Mouse (Mus musculus): ENCODE results near the gene C2cd4b. TPM values are rescaled to one million over a fixed set of nuclear protein-coding genes. Genes with fewer than 3 reads are reported as not detected.

The C2cd4b gene
- polyA plus RNA-seq, 1 experiment: not detected

DNA sequence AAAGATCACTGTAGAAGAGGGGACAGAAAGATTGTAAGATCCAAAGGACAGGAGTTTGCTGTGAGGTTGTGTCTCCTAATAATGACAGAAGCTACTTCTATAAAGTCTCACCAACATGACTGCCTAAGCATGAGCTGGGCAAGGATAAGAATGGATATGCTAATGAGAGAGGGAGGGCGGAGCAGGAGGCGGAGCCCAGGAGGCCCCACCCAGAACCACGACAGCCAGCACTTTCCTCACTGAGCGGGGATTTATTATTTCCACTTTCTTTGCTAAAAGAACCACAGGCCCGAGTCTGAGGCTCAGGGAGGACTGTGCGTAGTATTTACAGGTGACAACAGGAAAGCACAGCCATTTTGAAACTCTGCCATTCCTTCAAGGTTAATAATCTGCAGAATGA is 28.4 kb downstream of the C2cd4b start:
- Histone ChIP-seq H3K4me1 (ENCODE audit: control insufficient read depth) (no peaks in the 10 kb centered on the region), H3K9me3 (ENCODE audit: control insufficient read depth, low read length) (peaks cover 4% of the 10 kb centered on the region; the same call in 1 of the 2 replicates), H3K36me3 (ENCODE audit: control insufficient read depth) (no peaks in the 10 kb centered on the region), H3K27me3 (ENCODE audit: control insufficient read depth) (no peaks in the 10 kb centered on the region), H3K4me3 (replicated peaks) (no peak overlapping the region)
- no peak for TF ChIP-seq TAL1 (IDR thresholded peaks at IDR 0.05; ENCODE audit: low read length)
- TF ChIP-seq GATA1 (IDR thresholded peaks at IDR 0.05; ENCODE audit: low read length): no peak

DNA sequence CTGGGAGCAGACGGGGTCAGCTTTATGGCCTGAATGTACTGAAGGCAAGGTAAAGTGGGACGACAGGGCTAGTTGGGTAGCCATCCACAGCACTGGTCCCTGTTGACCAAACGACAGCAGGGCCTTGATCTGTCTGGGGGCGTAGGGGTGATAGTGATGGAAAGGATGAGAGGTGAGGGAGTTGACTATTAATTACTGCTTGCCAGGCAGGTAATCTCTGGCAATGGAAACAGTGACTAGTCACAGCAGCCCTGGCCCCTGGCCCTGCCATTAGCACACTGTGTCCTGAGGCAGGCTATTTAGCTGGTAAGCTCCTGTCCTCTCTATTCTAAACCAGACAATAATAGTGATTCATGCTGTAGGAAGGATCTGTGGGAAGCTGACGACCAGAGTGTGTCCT is 33.2 kb downstream of the C2cd4b start:
- Histone ChIP-seq H3K27me3 (ENCODE audit: control insufficient read depth) (no peaks in the 10 kb centered on the region), H3K36me3 (ENCODE audit: control insufficient read depth) (no peaks in the 10 kb centered on the region), H3K4me1 (ENCODE audit: control insufficient read depth) (no peaks in the 10 kb centered on the region), H3K4me3 (replicated peaks) (no peak overlapping the region), H3K9me3 (ENCODE audit: control insufficient read depth, low read length) (no peaks in the 10 kb centered on the region)
- TF ChIP-seq TAL1 (IDR thresholded peaks at IDR 0.05; ENCODE audit: low read length): no peak
- no peak for TF ChIP-seq GATA1 (IDR thresholded peaks at IDR 0.05; ENCODE audit: low read length)

DNA sequence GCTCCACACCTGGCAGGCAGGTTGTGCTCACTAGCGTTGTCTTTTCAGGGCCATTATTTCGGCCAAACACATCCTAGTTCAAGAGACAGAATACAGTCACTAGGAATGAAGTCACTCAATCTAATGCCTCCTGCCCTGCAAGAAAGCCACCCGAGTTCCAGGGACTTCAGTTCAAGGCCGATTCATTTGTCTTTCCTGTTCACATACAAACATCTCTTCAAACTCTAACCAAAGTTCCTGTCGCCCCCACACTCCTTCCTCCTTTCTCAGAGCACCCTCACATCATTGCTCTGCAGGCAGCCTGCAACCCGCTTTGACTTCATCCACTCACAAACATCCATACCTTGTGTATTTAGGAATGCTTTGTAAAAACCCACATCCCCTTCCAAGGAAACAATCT is 34.3 kb downstream of the C2cd4b start:
- Histone ChIP-seq H3K4me3 (replicated peaks) (no peak overlapping the region), H3K9me3 (ENCODE audit: control insufficient read depth, low read length) (no peaks in the 10 kb centered on the region), H3K36me3 (ENCODE audit: control insufficient read depth) (no peaks in the 10 kb centered on the region), H3K27me3 (ENCODE audit: control insufficient read depth) (no peaks in the 10 kb centered on the region), H3K4me1 (ENCODE audit: control insufficient read depth) (no peaks in the 10 kb centered on the region)
- no peak for TF ChIP-seq GATA1 (IDR thresholded peaks at IDR 0.05; ENCODE audit: low read length)
- no peak for TF ChIP-seq TAL1 (IDR thresholded peaks at IDR 0.05; ENCODE audit: low read length)

DNA sequence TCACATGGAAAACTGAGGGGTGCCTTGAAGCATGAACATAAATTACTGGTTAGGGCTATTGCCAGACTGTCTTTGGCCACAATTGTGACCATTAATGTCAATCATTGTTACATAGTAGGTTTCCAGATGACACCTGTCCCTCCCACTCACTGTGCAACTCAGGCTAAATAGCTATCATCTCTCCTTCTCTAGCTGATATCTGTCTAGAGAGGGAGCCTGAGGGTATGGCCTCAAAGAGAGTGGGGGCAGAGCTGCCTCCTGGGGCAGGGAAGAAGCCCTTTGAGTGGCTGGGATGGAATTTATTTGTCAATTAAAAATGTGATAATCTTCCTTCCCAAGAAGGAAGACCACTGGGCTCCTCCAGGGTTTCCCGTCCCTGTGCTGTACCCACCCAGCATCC is 35.0 kb downstream of the C2cd4b start:
- TF ChIP-seq TAL1 (IDR thresholded peaks at IDR 0.05; ENCODE audit: low read length) (no peak), GATA1 (IDR thresholded peaks at IDR 0.05; ENCODE audit: low read length) (no peak)
- H3K27me3 ChIP-seq (ENCODE audit: control insufficient read depth): no peaks in the 10 kb centered on the region

DNA sequence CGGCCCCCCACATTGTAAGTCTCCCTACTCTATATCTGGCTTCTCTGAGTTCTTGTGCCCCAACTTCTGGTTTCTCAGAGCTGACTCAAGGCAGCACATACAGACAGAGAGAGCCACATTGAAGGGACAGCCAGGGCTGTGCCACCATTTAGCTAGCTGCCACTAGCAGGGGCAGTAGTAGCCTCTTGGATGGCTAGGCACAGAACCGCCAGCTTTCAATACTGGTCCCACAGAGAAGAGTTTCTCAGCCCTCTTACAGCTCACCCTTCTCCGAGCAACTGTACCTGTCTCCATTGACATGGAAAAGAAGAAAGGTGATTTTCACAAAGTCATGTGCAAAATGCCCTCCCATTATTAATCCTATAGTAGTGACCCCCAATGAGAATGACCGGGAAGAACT is 35.4 kb downstream of the C2cd4b start:
- H3K9me3 ChIP-seq (ENCODE audit: control insufficient read depth, low read length): no peaks in the 10 kb centered on the region
- no peaks in the 10 kb centered on the region for H3K4me1 ChIP-seq (ENCODE audit: control insufficient read depth)
- H3K27me3 ChIP-seq (ENCODE audit: control insufficient read depth): no peaks in the 10 kb centered on the region
- no peaks in the 10 kb centered on the region for H3K36me3 ChIP-seq (ENCODE audit: control insufficient read depth)
- TF ChIP-seq GATA1 (IDR thresholded peaks at IDR 0.05; ENCODE audit: low read length): no peak
- no peak for TF ChIP-seq TAL1 (IDR thresholded peaks at IDR 0.05; ENCODE audit: low read length)
- no peak overlapping the region for H3K4me3 ChIP-seq (replicated peaks)

More for the DNA sequence above, 35.0 kb downstream of the C2cd4b start:
- Histone ChIP-seq H3K4me3 (replicated peaks) (no peak overlapping the region), H3K9me3 (ENCODE audit: control insufficient read depth, low read length) (no peaks in the 10 kb centered on the region), H3K4me1 (ENCODE audit: control insufficient read depth) (no peaks in the 10 kb centered on the region), H3K36me3 (ENCODE audit: control insufficient read depth) (no peaks in the 10 kb centered on the region)

DNA sequence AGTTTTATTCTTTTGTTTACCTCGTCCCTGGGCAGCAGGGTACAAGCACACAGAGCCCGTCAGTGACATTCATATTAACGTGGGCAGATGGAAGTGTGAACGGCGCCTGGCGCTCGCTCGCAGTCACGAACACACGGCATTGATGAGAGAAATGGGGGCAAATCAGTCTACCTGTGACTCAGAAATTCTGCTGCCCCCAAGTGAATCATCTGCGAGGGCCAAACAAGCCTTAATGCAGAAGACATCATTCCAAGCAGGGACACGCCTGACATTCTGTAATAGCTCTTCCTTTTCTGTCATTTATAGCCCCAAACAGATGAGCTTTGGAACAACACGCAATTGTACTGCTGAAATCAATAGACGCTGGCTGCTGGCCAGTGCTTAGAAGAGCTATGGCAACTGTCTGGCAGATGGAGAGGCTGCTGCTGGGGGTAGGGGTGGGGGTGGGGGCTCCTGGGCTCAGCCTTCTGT is 36.0 kb downstream of the C2cd4b start:
- Histone ChIP-seq H3K27me3 (ENCODE audit: control insufficient read depth) (no peaks in the 10 kb centered on the region), H3K9me3 (ENCODE audit: control insufficient read depth, low read length) (no peaks in the 10 kb centered on the region), H3K36me3 (ENCODE audit: control insufficient read depth) (no peaks in the 10 kb centered on the region), H3K4me3 (replicated peaks) (no peak overlapping the region), H3K4me1 (ENCODE audit: control insufficient read depth) (no peaks in the 10 kb centered on the region)
- TF ChIP-seq GATA1 (IDR thresholded peaks at IDR 0.05; ENCODE audit: low read length) (no peak), TAL1 (IDR thresholded peaks at IDR 0.05; ENCODE audit: low read length) (no peak)

DNA sequence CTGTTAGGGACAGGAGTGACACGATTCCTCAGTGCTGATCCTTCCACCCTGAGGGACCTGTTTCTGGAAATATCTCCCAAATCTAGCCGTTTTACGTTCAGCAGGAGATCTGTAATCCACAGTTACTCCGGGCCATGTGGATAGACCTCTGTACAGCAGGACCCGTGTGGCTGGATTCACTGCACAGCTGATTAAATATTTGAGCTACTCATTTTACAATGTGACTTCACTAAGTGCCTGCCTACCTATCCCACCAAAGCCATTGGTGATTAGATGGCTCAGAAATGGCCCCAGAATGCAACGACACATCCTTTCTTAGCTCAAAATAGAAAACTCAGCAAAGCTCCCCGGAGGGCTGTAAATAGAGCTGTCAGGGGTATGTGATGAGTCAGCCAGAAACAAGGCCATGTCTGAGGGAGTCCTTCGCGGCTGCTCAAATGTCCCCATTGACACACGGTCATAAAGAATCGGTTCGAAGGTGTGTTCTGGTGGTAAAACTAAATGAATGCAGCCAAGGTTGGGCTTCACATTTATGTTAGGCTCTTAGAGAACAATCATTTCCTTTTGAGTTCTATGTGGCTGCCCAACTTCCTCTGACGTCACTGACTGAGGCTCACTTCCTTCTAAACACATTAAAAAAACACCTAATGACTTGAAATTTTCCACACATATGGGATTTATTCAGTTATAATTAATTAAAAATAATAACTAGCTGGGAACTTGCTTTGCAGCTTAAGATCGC is 40.0 kb downstream of the C2cd4b start:
- TF ChIP-seq TAL1 (IDR thresholded peaks at IDR 0.05; ENCODE audit: low read length) (no peak), GATA1 (IDR thresholded peaks at IDR 0.05; ENCODE audit: low read length) (no peak)
- Histone ChIP-seq H3K27me3 (ENCODE audit: control insufficient read depth) (no peaks in the 10 kb centered on the region), H3K4me1 (ENCODE audit: control insufficient read depth) (no peaks in the 10 kb centered on the region), H3K36me3 (ENCODE audit: control insufficient read depth) (no peaks in the 10 kb centered on the region), H3K9me3 (ENCODE audit: control insufficient read depth, low read length) (no peaks in the 10 kb centered on the region), H3K4me3 (replicated peaks) (no peak overlapping the region)

DNA sequence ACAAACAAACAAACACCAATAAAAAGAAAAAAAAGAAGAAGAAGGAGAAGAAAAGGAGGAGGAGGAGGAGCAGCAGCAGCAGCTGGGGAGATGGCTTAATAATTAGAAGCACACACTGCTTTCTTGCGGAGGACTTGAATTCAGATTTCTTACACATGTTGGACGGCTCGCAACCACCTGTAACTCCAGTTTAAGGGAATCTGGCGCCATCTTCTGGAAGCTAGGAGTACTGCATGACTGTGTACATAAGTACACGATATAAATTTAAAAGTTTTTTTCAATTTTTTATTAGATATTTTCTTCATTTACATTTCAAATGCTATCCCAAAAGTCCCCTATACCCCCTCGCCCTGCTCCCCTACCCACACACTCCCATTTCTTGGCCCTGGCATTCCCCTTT is 43.0 kb downstream of the C2cd4b start:
- H3K27me3 ChIP-seq (ENCODE audit: control insufficient read depth): no peaks in the 10 kb centered on the region
- no peaks in the 10 kb centered on the region for H3K36me3 ChIP-seq (ENCODE audit: control insufficient read depth)
- H3K9me3 ChIP-seq (ENCODE audit: control insufficient read depth, low read length): no peaks in the 10 kb centered on the region
- TF ChIP-seq GATA1 (IDR thresholded peaks at IDR 0.05; ENCODE audit: low read length) (no peak), TAL1 (IDR thresholded peaks at IDR 0.05; ENCODE audit: low read length) (no peak)
- H3K4me3 ChIP-seq (replicated peaks): no peak overlapping the region
- H3K4me1 ChIP-seq (ENCODE audit: control insufficient read depth): no peaks in the 10 kb centered on the region

DNA sequence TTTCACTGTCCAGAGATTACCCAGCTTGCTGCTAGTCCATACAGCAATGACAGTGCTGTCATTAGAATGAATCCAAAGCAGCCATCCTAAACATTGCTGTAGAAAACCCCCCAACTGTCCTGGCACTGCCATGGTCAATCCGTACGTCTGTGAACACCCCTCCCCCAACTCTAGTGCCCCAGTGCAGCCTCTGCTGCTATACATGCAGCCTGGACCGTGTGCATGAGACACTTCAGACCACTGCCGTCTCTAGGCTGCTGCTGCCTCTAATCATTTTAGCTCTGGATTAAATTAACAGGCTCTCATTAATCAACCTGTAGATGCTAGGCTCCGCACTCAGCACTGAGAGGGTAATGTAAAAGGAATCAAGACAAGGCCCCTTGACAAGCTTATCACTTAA is 47.8 kb downstream of the C2cd4b start:
- Histone ChIP-seq H3K4me1 (ENCODE audit: control insufficient read depth) (no peaks in the 10 kb centered on the region), H3K27me3 (ENCODE audit: control insufficient read depth) (no peaks in the 10 kb centered on the region), H3K9me3 (ENCODE audit: control insufficient read depth, low read length) (no peaks in the 10 kb centered on the region), H3K4me3 (replicated peaks) (no peak overlapping the region), H3K36me3 (ENCODE audit: control insufficient read depth) (no peaks in the 10 kb centered on the region)
- TF ChIP-seq GATA1 (IDR thresholded peaks at IDR 0.05; ENCODE audit: low read length) (no peak), TAL1 (IDR thresholded peaks at IDR 0.05; ENCODE audit: low read length) (no peak)

DNA sequence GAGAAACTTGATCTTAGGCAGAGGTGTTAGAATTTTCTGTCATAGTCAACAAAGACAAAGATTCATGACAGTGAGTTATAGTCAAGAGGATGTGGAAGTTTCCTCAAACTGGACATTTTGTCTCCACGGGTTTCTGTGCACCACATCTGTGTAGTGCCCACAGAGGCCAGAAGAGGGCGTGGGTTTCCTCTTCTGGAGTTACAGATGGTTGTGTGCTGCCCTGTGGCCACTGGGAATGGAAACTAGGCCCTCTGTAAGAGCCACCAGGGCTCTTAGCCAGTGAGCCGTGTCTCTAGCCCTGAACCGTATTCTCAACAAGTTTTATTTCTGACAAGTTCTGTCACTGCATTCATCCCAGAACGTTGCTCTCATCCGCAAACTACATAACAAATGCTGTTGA is 51.3 kb downstream of the C2cd4b start:
- H3K27me3 ChIP-seq (ENCODE audit: control insufficient read depth): no peaks in the 10 kb centered on the region
- no peaks in the 10 kb centered on the region for H3K4me1 ChIP-seq (ENCODE audit: control insufficient read depth)
- no peak overlapping the region for H3K4me3 ChIP-seq (replicated peaks)
- H3K36me3 ChIP-seq (ENCODE audit: control insufficient read depth): no peaks in the 10 kb centered on the region
- H3K9me3 ChIP-seq (ENCODE audit: control insufficient read depth, low read length): no peaks in the 10 kb centered on the region
- TF ChIP-seq TAL1 (IDR thresholded peaks at IDR 0.05; ENCODE audit: low read length) (no peak), GATA1 (IDR thresholded peaks at IDR 0.05; ENCODE audit: low read length) (no peak)

Other genes with a start within 250 kb of the C2cd4b start
- 0.01 and 0.04 TPM in 2 replicates for gene Tln2, start 199.7 kb upstream of the C2cd4b start, polyA plus RNA-seq (2012)
- gene C2cd4a, start 72.9 kb downstream of the C2cd4b start, polyA plus RNA-seq (2012): 0.28 and 0.30 TPM in 2 replicates
- gene Vps13c, start 81.0 kb downstream of the C2cd4b start, polyA plus RNA-seq (2012): 0.26 and 0.37 TPM in 2 replicates

All from erythroblast, embryonic 14.5 days (primary cell).